Mouse (Mus musculus) mature B cell (primary cell): ENCODE measurements at regions not wholly inside any gene's neighbourhood (a gene's known extent, or its start where the extent isn't known, plus 50 kb on each side); places are given as distances from the start of the nearest gene placed in this dataset.

Experiments
- in situ Hi-C: fragments of 300-500 bp; cut with MboI; formaldehyde crosslinking; loops from 2 replicates; pipeline ENCODE4 v1.14.3; 2019

DNA sequence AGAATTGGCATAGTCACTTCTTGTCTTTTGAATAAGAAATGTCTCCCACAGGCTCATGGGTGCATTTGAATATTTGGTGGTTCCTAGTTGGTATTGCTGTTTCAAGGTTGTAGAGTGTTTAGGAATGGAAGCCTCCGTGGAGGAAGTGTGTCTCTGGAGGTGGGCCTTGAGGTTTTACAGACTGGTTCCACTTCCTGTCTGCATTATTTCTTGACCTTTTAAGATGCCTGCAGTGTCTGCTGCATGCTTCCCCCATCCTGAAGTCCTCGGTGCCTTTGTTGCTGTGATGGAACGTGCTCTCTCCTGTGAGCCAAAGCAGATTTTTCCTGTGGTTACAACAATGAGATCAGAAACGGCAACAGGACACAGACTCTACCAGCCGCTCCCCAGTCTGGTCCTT is 299.4 kb upstream of the Gadl1 start:
- in situ Hi-C loops: no loop called here

DNA sequence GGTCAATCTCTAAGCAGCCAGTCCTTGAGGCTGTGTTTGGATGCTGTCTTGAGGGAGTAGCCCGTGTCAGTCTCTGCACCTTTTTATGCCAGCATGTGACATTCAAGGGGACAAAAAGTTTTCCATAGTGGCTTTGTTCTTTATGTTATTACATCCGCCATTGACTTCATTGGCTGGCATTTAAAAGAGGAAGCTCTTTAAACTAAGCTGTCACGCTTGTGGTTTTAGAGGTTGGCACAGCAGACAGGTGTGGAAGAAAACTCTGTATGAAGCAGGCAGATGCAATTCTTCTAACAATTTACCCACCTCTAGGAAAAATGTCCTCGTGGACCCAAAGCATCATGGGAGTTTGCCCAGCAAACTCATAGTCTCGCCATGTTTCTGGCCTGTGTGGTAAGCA is 297.5 kb upstream of the Gadl1 start:
- in situ Hi-C loops: no loop called here

DNA sequence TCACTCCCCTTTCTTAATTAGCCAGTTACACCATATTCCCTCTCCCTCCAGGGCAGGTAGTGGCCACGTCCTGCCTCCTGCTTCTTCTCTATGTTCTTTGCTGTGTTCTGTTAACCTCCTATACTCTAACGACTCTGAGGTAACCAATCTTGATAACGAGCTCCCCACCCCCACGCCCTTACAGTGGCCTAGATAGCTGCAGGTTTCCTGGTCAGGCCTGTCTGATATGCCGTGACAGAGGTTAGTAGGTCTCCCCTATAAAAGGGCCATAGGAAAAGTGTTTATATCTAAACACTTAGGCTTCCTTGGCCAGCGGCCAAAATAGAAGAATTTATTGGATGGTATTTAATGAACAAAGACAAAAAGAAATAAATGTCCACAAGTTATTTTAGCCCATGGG is 296.3 kb upstream of the Gadl1 start:
- in situ Hi-C loops: no loop called here

DNA sequence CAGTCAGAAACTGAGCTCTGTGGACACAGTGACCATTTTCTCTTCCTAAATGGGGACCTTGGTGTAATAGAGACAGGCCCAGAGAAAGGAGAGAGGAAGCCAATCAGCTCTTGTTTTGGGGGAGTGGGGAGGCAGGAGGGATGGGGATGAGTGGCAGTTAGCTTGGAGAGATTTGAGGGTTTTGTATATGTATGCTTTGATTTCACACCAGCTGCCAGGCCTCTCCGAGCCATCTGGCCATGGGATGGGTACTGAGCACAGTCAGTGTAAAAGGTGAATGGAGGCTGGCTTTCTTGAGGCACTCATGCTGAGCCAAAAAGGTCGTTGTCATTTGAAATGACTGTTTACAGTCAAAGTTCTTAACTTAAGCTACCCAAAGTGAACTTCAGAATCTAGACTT is 295.2 kb upstream of the Gadl1 start:
- in situ Hi-C loops: no loop called here

DNA sequence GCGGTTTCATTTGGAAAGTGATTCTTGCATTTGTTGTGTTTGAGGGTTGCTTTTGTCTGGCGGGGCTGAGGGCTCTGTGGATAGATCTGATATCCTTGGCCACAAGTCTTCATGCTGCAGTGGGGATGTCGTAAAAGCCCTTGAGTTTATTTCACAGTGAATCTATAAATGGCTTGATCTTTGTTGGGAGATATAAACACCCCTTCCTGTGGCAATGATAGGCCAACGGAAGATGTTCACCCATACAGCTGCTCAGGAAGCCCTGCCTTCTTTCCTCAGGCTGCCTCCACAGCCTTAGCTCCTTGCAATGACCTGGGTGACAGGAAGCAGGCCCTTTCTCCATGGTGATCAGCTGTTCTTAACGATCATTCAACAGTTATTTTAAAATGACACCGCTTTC is 291.3 kb upstream of the Gadl1 start:
- in situ Hi-C loops: no loop called here

DNA sequence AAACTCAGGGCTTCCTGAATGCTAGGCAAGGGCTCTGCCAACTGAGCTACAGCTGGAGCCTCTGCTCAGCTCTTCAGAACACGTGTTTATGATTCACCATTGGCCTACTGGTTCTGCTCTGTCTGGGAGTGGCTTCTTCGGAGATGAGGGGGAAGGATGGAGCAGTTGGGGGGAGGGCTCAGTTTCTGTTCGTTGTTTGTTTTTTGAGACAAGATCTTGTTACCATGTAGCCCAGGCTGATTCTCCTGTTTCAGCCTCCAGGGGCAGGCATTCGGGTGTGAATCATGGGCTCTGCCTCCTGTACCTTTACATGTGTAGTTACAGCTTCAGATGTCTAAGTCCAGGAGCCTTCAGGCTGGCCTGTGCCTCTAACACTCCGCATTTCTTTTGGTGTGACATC is 285.3 kb upstream of the Gadl1 start:
- in situ Hi-C loops: no loop called here

DNA sequence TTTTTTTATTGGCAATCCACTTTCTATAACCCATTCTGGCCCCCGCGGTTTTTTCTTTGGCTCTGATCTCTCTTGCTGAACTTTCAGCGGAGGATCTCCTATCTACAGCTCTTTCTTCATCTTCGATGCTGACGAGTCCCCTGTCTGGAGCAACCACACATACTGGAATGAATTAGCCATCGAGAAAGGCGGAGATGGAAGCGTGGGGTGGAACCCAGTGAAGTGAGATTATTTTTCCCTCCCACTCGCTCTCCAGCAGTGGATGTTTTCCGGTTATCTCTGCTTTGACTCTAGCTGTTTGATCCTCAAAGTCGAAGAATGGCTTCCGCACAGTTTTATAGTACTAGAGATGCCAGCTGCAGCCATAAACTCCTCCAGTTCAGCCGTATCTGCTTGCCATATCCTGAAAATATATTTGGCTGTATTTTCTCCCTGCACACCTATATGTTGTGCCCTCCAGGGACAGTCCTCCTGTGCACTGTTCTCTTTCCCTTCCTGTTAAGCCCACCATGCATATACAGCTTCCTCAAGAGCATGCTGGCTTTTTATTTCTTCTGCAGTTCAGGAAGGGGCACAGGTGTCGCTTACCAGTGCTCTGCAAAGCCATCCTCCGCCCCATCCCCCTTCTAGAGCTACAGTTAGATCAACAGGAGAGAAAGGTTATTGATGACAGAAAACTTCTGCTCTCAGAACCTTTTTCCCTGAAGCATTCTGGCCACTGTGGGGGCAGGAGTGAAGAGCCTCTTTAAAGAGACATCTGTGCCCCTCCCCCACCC is 284.3 kb upstream of the Gadl1 start:
- in situ Hi-C loops: no loop called here

DNA sequence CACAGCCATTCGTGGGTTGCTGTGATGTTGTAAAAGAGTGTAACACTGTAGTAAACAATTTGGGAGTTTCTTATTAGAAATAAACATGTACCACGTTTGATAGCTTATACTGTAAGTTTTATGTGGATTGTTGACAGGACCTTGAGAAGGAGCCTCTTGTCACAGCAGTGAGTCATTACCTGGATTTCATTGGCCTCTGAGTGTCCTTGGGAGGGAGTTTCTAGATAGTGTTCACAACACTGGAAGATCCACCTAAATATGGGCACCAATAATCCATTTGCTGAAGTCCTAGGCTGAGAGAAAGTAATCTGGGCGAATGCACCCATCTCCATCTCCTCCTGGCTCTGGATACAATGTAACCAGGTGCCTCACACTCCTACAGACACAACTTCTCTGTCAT is 281.7 kb upstream of the Gadl1 start:
- in situ Hi-C loops: no loop called here

DNA sequence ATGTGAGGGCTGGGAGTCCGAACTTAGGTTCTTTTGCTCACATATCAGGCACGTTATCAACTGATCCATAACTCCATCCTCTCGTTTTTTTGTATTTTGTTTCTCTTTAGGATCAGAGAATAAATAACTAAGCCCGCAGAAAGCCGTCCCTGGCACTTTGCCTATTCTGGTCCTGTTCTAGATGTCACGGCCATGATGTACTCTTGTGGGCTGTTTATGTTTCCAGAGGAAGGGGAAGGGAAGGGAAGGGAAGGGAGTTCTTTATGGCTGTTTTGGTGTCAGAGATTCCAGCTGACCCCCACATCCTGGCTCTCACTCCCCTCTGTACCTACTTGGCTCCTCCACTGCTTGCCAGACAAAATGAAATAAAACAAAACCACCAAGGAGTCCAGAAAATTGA is 272.1 kb upstream of the Gadl1 start:
- in situ Hi-C loops: no loop called here

DNA sequence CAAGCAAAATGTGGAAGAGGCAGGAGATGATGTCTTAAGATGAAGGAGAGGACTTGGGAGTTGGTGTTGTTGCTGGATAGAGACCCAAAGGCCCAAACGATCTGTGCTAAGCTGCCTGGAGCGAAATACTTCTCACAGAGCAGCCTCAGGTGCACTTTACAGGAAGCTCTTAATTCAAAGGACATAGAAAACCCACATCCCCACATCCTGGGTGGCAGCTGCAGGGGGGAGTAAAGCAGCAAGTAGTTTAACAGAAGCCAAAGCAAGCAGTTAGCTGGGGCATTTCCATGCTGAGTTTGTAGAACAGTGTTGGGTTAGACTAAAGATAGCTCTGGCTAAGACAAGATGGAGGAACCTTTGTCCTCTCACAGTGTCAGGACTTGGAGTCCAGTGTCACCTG is 268.5 kb upstream of the Gadl1 start:
- in situ Hi-C loops: no loop called here

DNA sequence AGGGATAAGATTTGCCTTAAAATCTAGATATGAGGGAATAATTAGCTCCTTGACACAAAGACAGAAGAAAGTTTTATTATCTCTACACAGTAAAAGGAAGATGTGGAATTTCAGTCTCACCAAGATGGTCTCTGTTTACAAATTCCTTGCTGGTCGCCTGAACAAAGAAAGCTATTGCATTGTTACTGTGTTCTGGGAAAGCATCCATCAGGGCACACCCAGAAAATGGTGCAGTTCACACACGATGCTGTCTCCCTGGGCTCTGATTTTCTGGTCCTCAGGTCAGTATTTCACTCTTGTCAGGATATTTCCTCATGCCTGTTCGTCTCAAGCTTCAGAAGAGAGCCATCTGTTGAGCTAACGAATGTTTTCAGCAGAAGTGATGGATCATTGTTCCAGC is 267.2 kb upstream of the Gadl1 start:
- in situ Hi-C loops: no loop called here

DNA sequence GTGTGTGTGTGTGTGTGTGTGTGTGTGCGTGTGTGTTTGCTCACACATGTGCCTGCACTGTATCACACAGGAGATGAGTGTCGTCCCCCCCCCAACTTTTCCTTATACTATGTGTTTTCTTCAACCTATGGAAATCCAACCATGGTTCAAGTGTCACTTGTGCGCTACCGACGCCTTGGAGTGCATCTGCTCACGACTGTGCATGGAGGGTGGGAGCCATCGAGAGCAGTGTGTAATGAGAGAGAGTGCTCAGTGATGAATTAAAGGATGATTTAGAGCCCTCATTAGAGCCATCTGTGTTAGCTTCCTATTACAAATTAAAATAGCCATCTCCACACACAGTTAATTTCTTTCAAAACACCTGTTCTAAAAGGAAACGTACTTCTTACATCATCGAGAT is 264.3 kb upstream of the Gadl1 start:
- in situ Hi-C loops: no loop called here

DNA sequence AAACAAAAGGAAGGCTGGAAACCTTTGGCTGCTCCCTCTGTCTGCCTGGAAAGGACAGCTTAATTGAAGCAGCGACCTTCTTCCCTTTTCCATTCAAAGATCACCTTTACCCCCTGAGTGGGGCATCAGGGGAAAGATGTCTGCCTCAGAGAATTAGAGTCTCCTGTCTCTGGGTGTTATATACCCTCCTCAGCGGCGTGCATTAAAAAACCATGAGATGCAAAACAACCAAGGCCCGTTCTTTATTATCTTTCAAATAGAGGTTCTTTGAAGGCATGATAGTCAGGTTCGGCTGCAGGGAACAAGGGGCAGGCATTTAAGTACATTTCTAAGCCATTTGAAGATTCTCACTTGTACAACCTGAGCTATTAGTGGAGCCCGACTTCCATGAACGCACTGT is 263.0 kb upstream of the Gadl1 start:
- in situ Hi-C loops: no loop called here

DNA sequence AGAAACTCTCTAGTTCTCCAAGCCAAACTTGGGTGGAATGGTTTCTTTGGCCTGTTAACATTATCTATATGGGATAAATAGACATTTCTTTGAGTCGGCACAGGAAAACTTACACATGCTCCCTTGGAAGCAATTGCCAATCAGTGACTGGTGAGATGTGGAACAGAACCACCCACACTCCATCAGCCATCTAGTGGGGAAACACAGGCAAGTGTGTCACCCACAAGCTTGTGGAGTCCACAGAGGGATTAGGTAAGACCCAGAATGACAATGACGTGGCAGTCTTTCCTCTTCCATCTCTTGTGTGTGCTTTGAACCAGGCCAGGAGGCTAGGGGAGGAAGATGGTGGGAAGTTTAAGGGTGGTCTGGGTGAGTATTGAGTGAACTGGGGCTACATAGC is 257.5 kb upstream of the Gadl1 start:
- in situ Hi-C loops: no loop called here

DNA sequence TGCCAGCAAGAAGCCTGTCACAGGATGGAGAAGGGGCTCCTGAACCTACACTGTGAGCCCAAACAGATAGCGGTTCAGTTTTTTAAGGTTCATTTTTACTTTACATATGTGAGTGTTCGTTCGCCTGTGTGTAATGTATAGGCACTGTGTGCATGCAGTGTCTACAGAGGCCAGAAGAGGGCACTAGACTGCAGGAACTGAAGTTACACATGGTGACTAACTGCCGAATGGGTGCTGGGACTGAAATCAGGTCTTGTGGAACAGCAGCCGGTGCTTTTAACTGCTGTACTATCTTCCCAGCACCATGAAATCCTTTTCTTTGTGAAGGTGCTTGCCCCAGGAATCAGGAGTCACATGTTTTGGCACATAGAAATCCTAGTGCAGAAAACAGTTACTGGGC is 256.1 kb upstream of the Gadl1 start:
- in situ Hi-C loops: no loop called here

DNA sequence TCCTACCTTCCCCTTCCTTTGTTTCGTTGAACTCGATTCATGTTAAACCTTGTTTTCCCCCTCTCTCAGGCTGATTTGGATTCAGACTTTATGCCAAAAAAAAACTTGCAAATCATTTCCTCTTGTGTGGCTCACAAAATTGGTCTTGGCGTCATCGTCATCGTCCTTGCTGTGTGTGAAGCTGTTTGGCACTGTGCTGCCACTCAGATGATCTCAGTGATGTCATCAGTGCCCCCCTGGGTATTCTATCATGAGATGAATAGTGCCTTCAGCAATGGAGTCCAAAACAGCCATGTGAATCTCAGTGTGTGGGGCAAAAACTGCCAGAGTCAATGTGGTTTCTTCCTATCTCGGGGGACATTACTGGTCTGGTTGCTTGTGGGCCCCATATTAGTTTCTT is 254.3 kb upstream of the Gadl1 start:
- in situ Hi-C loops: no loop called here

DNA sequence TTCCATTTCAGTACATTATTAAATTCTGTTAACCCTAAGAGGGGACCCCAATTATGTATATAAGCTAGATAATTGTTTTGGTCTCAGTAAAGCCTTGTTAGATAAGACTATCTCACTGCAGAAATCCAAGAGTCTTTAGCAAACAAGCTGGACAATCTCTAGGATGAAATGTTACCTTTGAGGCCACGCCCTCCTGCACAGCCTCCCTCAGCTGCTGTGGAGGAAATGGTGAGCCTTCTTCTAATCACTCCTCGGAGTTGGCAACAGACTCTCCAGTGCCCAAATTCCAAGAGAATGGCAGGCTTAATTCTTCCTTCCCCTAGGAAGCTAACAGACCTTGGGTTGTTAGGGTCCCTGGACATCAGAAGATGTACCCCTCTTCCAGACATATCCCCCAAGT is 252.7 kb upstream of the Gadl1 start:
- in situ Hi-C loops: no loop called here

DNA sequence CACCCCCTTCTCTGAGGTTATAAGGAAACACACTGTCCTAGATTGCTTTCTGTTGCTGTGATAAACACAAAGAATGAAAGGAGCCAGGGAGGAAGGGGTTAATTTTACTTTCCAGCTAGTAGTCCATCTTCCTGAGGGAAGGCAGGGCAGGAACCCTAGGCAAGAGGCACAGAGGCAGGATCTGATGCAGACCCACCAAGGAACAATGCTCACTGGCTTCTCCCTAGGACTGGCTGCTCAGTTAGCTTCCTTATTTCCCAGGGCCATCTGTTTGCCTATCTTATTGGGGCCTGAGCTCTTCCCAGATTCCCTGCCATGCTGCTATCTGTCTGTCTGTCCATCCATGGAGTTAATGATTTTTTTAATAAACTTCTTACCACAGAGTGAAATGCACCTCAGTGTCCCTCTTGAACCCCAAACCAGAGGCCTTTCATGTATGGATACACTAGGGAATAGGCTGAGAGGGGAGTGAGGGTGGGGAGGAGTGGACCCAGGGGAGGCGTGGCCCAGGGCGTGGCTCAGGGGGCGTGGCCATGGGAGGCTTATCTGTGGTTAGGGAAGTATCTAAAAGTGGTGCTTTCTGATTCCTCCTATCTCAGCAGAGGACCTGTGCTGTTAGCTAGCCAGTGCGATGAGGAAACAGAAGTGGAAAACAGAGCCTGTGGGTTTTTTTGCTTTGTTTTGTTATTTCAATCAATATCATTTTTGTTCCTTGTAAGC is 252.1 kb upstream of the Gadl1 start:
- in situ Hi-C loops: no loop called here

DNA sequence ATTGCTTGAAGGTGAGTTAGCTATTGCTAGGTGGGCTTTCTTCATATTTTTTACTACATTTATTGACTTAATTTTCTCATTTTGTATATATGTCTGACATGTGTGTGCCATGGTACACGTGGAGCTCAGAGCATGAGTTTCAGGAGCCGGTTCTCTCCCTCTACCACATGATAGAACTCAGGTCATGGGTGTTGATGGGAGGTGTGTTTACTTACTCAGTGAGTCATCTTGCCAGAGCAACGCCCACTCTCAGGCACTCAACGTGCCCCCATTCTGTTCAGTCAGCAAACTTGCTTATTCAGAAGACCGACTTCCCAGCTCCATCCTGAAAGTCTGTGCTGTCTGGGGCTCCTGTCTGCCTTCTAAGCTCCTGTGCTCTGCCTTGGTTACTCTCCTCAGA is 250.8 kb upstream of the Gadl1 start:
- in situ Hi-C loops: no loop called here

DNA sequence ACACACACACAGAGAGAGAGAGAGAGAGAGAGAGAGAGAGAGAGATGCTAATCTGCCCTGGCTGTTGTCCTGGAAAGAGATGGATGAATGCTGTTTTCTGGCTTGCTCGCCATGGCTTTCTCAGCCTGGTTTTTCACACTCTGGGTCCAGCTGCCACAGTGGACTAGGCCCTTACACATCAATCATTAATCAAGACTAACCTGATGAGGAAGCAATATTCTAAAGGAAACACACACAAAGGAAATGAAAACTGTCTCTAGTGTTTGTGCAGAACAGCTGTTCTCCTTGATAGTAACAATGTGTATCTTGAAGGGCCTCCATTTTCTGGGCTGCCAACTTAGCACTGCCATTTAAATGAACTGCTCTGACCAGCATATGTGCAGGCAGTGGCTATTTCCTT is 248.9 kb upstream of the Gadl1 start:
- in situ Hi-C loops: no loop called here

DNA sequence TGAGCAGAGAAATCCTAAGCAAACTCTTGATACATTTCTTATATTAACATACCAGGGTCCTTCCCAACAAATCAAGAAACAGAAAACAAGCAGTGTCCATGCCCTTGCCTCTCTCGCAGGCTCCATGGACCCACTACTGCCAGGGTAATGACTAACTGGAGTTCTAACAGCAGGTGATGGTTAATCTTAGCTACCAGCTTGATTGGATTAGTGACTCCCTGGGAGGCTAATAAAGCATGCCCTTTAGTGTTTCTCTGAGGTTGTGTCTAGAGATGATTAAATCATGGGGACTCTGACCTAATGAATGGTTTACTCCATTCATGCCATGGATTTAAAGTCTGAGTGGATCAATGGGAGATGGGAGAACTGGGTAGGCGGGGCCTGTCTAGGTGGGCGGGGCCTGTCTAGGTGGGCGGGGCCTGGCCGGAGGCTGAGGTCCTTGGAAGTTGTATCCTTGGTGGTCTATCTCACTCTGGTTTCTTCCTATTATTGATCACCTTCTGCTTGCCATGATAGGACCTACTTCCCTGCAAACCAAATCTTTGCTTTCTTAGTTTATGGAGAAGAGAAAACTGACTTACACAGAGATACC is 247.3 kb upstream of the Gadl1 start:
- in situ Hi-C loops: no loop called here

DNA sequence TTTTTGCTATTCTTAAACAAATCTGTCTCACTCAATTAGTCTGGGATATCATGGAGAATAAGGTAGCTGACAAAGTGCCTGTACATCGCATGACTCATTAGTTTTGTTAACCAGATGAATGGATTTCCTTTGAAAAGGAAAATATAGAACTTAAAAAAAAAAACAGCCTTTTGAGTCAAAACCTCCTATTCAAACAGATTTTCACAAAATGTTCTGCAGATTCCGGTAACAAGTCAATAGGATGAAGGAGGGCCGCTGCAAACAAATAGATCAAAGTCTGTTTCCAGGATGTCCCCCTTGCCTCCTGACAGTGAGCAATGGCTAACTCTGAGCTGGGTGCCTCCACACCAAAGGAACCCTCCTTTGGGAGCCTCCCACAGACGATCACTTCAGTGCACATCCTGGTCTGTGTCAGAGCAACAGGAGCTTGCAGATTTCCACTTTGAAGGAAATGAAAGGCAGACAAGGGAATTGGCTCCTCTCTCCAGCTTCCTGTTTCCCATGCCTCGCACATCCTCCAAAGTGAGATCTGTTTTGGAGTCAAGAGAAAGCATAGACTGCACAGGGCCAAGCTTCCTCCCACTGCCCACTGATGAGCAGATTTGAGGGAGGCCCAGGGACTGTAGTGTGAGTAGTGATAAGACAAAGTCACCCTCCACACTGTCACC is 243.8 kb upstream of the Gadl1 start:
- in situ Hi-C loops: no loop called here

DNA sequence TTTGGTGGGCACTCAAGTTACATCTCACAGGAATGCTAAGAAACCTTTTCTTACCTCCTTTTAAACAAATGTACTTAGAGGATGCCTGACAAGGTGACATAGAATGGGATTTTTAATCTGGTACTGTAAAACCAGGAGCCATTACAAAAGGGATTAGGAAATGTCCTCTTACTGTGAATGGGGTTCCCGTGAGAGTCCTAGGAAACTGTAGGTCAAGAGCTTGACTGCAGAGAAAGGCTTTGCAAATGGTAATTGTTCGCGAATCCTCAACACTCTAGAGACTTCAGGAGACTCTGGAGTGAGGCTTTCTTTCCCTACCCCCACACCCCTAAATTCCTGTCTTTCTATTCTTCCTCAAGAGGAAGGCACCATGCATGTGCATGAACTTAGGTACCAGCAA is 242.7 kb upstream of the Gadl1 start:
- in situ Hi-C loops: no loop called here
